Mouse (Mus musculus) limb, embryonic 12.5 days (tissue): Measurements from ENCODE around the gene Gpld1. TPM values are rescaled to one million over a fixed set of nuclear protein-coding genes. Genes with fewer than 3 reads are reported as not detected.

ENCODE experiments used
- ATAC-seq: fragments of 200-750 bp; cut with Nextera tagmentation; 2 replicates; pipeline ENCODE4 v1.8.0; 2017; ENCODE audit warnings: low read depth, moderate TSS enrichment; ENCODE audit not compliant: insufficient number of reproducible peaks, insufficient read depth, low FRiP score, low TSS enrichment
- H3K27ac ChIP-seq: fragments of 300-500 bp; sonication (generic); 2 replicates; pipeline ENCODE4 v1.5.1; 2016; ENCODE audit warnings: mild to moderate bottlenecking, moderate library complexity
- H3K27me3 ChIP-seq: fragments of 300-500 bp; sonication (generic); 2 replicates; pipeline ENCODE4 v1.6.1; 2016; ENCODE audit warnings: mild to moderate bottlenecking, moderate library complexity
- H3K36me3 ChIP-seq: fragments of 300-500 bp; sonication (generic); 2 replicates; pipeline ENCODE4 v1.6.1; 2016; ENCODE audit warnings: mild to moderate bottlenecking, moderate library complexity
- H3K4me1 ChIP-seq: fragments of 300-500 bp; sonication (generic); replicated peaks from 2 replicates; pipeline ENCODE4 v1.6.1; 2016
- H3K4me2 ChIP-seq: fragments of 300-500 bp; sonication (generic); 2 replicates; pipeline ENCODE4 v1.6.1; 2016; ENCODE audit warnings: mild to moderate bottlenecking, moderate library complexity
- H3K4me3 ChIP-seq: fragments of 300-500 bp; sonication (generic); replicated peaks from 2 replicates; pipeline ENCODE4 v1.5.1; 2016; ENCODE audit warnings: mild to moderate bottlenecking
- H3K9ac ChIP-seq: fragments of 300-500 bp; sonication (generic); replicated peaks from 2 replicates; pipeline ENCODE4 v1.6.1; 2016; ENCODE audit warnings: mild to moderate bottlenecking, moderate library complexity
- H3K9me3 ChIP-seq: fragments of 300-500 bp; sonication (generic); 2 replicates; pipeline ENCODE4 v1.6.1; 2016; ENCODE audit warnings: mild to moderate bottlenecking, moderate library complexity
- WGBS: fragments of 180-500 bp; shearing (Covaris S2); methylation state at CpG from one replicate; pipeline ENCODE4 v1.1.7; 2016; 5-methylcytosine and 5-hydroxymethylcytosine counted together
- polyA plus RNA-seq: library from polyadenylated mRNA; unstranded; fragments of >200 nt; fragmentation: Nextera tagmentation; extraction: Ambion mirVana; gene quantifications from 2 replicates; pipeline ENCODE4 v1.2.1, GENCODE M21; 2016

Gpld1 gene
- polyA plus RNA-seq, 1 experiment from 2014 or later = 0.40 TPM

DNA sequence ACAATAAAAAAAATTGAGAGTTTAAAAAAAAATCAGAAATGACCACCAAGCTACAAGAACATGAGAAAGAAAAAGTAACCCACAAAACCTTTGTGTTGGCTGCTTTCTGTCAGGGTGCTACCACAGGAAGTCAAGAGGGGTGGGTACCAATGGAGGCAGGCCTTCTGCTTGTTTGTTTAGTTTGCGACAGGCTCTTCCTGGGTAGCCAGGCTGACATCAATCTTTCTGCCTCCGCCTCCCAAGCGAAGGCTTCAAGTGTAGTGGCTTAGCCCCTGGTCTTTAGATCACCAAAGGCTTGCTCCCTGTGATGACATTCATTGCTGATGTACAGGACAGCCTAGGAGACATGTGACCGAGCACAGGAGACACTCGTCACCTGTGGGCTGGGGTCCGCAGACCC is 21.7 kb upstream of the Gpld1 start:
- Histone ChIP-seq H3K4me1 (no peaks in the 10 kb centered on the region), H3K27me3 (no peaks in the 10 kb centered on the region), H3K4me3 (no peak overlapping the region), H3K9ac (no peak overlapping the region), H3K27ac (no peak overlapping the region), H3K36me3 (peaks cover 47% of the 10 kb centered on the region), H3K9me3 (no peaks in the 10 kb centered on the region), H3K4me2 (no peak overlapping the region)
- ATAC-seq = no peak
- 76% methylated on average over 6 of the region's 6 CpGs for WGBS

DNA sequence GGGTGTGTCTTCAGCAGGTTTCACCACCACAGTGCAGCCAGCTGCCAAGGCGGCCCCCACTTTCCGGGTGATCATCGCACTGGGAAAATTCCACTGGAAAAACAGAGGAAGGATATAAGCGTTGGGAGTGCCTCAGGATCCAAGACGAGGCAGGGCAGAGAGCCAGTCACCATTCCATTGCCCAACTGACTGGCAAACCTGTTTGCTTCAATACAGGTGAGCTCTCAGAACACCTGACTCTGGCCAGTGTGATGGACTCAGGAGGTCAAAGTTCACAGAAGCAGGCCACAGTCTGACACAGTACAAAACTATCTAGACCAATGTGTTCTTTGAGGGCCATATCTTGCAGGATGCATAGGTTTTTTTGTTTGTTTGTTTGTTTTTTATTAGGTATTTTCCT is 19.0 kb upstream of the Gpld1 start:
- Histone ChIP-seq H3K36me3 (peaks cover 30% of the 10 kb centered on the region), H3K4me3 (no peak overlapping the region), H3K9me3 (no peaks in the 10 kb centered on the region), H3K27me3 (no peaks in the 10 kb centered on the region), H3K4me1 (no peaks in the 10 kb centered on the region), H3K4me2 (no peak overlapping the region), H3K27ac (no peak overlapping the region), H3K9ac (no peak overlapping the region)
- ATAC-seq = no peak
- WGBS = 96% methylated on average over 5 of the region's 5 CpGs

DNA sequence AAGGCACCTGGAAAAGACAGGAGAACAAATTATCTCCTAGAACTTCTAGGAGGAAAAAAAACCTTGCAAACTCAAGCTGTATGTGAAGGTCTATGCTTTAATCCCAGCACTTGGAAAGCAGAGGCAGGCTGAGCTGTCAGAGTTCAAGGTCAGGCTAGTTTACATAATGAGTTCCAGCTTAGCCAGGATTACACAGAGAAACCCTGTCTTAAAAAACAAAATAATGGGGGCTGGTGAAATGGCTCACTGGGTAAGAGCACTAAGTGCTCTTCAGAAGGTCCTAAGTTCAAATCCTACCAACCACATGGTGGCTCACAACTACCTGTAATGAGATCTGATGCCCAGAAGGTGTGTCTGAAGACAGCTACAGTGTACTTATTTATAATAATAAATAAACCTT is 12.4 kb upstream of the Gpld1 start:
- H3K36me3 ChIP-seq = no peaks in the 10 kb centered on the region
- no peak for ATAC-seq
- H3K4me1 ChIP-seq = no peaks in the 10 kb centered on the region
- H3K4me3 ChIP-seq = no peak overlapping the region
- H3K27me3 ChIP-seq = no peaks in the 10 kb centered on the region
- H3K4me2 ChIP-seq = no peak overlapping the region
- no peak overlapping the region for H3K27ac ChIP-seq
- no peak overlapping the region for H3K9ac ChIP-seq
- no peaks in the 10 kb centered on the region for H3K9me3 ChIP-seq

DNA sequence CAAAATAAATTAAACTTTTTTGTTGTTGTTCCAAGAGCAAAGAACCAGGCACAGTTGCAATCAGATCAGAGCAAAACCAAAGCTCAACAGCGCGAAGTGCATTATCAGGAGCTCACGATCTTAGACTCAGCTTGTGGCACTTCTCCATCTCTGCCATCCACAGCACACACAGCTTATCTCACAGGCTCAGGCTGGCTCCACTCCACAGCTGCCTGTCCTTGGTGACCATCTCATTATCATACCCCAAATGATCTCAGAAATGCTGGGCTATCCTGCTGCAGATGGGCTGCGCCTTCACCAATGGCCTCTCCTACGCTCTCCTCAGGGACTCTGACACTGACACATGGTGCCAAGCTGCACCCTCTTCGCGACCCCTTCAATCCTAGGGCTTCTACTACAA is 9.8 kb upstream of the Gpld1 start:
- ATAC-seq = no peak
- Histone ChIP-seq H3K27ac (no peak overlapping the region), H3K4me3 (no peak overlapping the region), H3K4me2 (no peak overlapping the region), H3K36me3 (no peaks in the 10 kb centered on the region), H3K27me3 (peaks cover 3% of the 10 kb centered on the region; the same call in 1 of the 2 replicates), H3K9ac (0 out of 2 replicates have a peak overlapping the region, but pooled peaks have one; percentile 18), H3K9me3 (no peaks in the 10 kb centered on the region), H3K4me1 (peaks cover 7% of the 10 kb centered on the region)
- WGBS = 90% methylated on average over 7 of the region's 7 CpGs

DNA sequence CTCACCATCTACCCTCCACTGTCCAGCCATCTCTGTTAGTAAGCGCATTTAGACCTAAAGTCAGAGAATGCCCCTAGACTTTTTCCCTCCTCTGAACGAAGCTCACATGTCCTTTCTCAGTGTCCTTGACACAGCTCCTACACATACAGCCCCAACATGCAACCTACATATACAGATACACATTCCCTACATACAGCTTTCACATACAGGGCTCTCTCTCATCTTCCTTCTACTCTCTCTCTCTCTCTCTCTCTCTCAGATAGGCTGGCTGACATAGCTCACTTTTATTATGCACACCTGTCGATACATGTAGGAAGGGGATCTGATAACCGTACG is 6.2 kb upstream of the Gpld1 start:
- ATAC-seq = no peak
- Histone ChIP-seq H3K4me2 (peak overlapping the region; percentile 80), H3K27ac (no peak overlapping the region), H3K4me3 (peak overlapping the region; percentile 92), H3K36me3 (no peaks in the 10 kb centered on the region), H3K9me3 (no peaks in the 10 kb centered on the region), H3K27me3 (peaks cover 3% of the 10 kb centered on the region; the same call in 1 of the 2 replicates), H3K9ac (no peak overlapping the region), H3K4me1 (peaks cover 12% of the 10 kb centered on the region)
- 58% methylated on average over 5 of the region's 5 CpGs for WGBS

DNA sequence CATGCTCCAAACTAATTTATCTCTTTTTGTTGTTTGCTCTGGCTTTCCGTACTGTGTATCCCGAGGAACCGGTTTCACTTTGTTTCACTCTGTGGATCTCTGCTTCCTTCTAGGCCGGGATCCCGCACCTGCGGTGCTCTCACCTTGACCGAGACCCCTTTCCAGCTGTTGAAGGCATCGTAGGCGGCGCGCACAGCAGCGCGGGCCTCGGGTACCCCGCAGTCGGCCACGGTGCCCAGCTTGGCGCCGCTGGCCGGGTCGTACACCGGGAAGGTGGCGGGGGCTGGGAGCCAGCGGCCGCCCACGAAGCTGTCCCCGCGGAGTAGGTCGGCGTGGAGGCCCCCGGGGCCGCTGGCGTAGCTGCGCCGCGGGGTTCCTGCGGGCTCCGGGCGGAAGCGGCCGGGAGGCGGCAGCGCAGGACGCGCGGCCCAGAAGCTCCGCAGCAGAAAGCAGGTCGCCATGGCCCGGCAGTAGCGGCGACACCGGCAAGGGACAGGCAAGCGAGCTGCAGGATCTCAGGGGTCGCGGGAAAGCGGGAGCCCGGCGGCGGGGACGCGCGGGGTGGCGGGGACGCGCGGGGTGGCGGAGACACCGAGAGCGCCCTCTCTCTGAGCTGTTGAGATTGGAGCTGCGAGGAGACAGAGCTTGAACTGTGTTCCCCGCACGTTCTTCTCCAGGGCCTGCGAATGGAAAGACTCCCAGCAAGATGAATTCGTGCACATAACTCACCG is 5.7 kb upstream of the Gpld1 start, which contains the start of gene Aldh5a1:
Gene Aldh5a1, minus strand, starts transcription at position 554 of the 731 bp plus-strand sequence.
- H3K4me2 ChIP-seq = peak within 1 kb of the TSS; percentile 80
- H3K9me3 ChIP-seq = no peaks in the 10 kb centered on the region
- H3K27ac ChIP-seq = peak within 1 kb of the TSS; percentile 73
- peak within 1 kb of the TSS; percentile 91 for H3K9ac ChIP-seq
- WGBS = under 1% methylated on average over 72 of the region's 75 CpGs
- H3K36me3 ChIP-seq = no peaks in the 10 kb centered on the region
- H3K27me3 ChIP-seq = peaks cover 3% of the 10 kb centered on the region; the same call in 1 of the 2 replicates
- peaks cover 12% of the 10 kb centered on the region for H3K4me1 ChIP-seq
- H3K4me3 ChIP-seq = peak within 1 kb of the TSS; percentile 92
- peak; percentile 83 for ATAC-seq

DNA sequence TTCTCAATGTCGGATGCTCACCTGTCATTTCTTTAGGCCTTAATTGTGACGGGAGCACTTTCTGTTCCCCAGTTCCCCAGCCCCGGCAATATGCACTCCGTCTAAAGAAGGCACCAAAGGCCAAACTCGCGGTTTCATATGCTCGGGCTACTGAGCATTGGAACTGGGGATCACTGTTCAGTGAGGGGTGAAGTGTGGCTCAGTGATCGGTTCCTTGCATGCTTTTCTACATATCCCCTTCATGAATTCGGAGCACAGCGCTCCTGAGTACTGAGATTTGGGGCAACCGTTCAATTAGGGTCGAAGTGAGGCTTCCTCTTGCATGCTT is 5.1 kb upstream of the Gpld1 start:
- peak overlapping the region; percentile 92 for H3K4me3 ChIP-seq
- peak; percentile 52; the same call in 1 of the 2 replicates for ATAC-seq
- H3K9ac ChIP-seq = peak overlapping the region; percentile 91; the same call in 1 of the 2 replicates
- WGBS = 18% methylated on average over 12 of the region's 12 CpGs
- no peaks in the 10 kb centered on the region for H3K36me3 ChIP-seq
- no peaks in the 10 kb centered on the region for H3K9me3 ChIP-seq
- H3K27me3 ChIP-seq = peaks cover 3% of the 10 kb centered on the region; the same call in 1 of the 2 replicates
- H3K27ac ChIP-seq = no peak overlapping the region
- peaks cover 12% of the 10 kb centered on the region for H3K4me1 ChIP-seq
- peak overlapping the region; percentile 80 for H3K4me2 ChIP-seq

DNA sequence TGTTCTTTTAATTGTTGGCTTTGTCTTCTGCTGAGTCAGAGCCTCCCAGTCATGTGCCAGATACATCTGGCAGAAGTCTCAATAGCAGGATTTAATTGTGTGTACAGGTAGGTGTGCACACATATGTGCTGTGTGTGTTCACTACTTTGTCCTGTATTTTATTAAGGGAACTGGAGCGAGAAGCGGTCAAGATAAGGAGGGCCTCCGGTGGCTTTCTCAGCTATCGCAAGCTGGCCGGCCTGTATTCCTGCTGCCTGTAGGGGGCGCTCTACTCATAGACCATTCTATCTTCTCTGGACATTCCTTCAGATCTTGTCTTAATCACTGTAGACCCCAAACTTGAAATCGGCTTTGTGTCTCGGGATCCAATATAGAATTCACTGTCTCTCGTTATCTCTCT is 4.3 kb upstream of the Gpld1 start:
- H3K36me3 ChIP-seq = no peaks in the 10 kb centered on the region
- H3K4me1 ChIP-seq = peaks cover 12% of the 10 kb centered on the region
- ATAC-seq = no peak
- H3K4me3 ChIP-seq = no peak overlapping the region
- WGBS = 32% methylated on average over 9 of the region's 9 CpGs
- H3K27ac ChIP-seq = no peak overlapping the region
- H3K9ac ChIP-seq = no peak overlapping the region
- H3K9me3 ChIP-seq = no peaks in the 10 kb centered on the region
- H3K4me2 ChIP-seq = no peak overlapping the region
- H3K27me3 ChIP-seq = peaks cover 3% of the 10 kb centered on the region; the same call in 1 of the 2 replicates

DNA sequence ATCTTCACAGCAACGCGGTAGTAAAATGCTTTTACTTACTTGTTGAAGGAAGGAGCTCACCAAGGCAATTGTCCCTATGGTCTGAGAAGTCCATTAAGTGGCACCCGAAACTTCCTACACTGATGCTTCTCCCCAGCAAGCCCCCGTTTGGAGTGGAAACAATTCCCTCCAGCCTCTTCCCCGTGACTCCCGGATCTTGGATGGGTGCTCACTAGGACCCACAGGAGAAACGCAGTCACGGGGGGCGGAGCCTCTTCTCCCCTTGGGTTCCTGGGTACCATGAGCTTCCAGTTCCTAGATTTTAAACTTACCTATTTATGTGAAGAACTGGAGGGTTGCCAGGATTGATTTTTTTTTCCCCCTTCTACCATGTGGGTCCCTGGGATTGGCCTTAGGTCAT is 3.5 kb upstream of the Gpld1 start:
- Histone ChIP-seq H3K27ac (no peak overlapping the region), H3K4me2 (no peak overlapping the region), H3K4me1 (peaks cover 12% of the 10 kb centered on the region), H3K36me3 (no peaks in the 10 kb centered on the region), H3K4me3 (no peak overlapping the region), H3K9ac (no peak overlapping the region), H3K9me3 (no peaks in the 10 kb centered on the region), H3K27me3 (peaks cover 3% of the 10 kb centered on the region; the same call in 1 of the 2 replicates)
- WGBS = 86% methylated on average over 9 of the region's 9 CpGs
- no peak for ATAC-seq

DNA sequence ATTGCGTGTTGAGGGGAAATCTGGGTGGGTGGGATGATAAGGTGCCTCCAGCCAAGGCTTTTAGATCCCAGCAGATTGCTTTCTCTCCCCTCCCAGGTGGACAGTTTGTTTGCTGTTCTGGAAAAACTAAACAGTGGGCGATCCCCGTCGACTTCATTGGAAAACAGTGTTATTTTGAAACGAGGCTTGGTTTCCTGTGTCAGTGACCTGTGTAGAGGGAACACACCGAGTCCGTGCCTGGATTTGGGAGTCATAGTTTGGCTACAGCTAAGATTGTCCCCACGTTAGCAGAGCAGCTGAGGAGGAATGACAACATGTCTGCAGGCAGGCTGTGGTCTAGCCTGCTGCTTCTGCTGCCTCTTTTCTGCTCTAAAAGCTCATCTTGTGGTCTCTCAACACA is 351 bp downstream of the Gpld1 start:
- H3K9me3 ChIP-seq = no peaks in the 10 kb centered on the region
- ATAC-seq = no peak
- H3K4me3 ChIP-seq = no peak overlapping the region
- 81% methylated on average over 8 of the region's 8 CpGs for WGBS
- H3K27me3 ChIP-seq = no peaks in the 10 kb centered on the region; the same call in 1 of the 2 replicates
- H3K27ac ChIP-seq = no peak overlapping the region
- no peak overlapping the region for H3K9ac ChIP-seq
- H3K4me2 ChIP-seq = no peak overlapping the region
- H3K4me1 ChIP-seq = peaks cover 3% of the 10 kb centered on the region; the same call in 1 of the 2 replicates
- no peaks in the 10 kb centered on the region for H3K36me3 ChIP-seq

DNA sequence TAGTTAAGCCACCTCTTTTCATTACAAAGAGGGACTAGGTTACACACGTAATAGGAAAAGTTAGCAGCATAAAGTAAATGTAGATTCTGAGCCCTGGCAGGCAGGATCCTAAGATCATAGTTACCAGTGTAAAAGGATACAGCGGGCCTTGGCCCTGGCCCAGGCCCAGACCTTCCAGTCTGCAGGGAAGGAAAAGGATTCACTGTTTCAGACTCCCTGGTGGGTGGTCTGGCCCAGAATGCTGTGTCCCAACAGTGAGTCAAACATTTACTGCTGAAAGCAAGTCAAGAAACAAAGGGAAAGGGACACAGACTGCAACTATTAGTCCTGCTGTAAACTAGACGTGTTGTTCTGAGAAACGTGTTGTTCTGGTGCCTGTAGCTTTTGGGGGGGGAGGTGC is 2.6 kb downstream of the Gpld1 start:
- Histone ChIP-seq H3K9me3 (no peaks in the 10 kb centered on the region), H3K4me2 (no peak overlapping the region), H3K4me1 (no peaks in the 10 kb centered on the region; the same call in 1 of the 2 replicates), H3K9ac (no peak overlapping the region), H3K27me3 (no peaks in the 10 kb centered on the region), H3K4me3 (no peak overlapping the region), H3K27ac (0 out of 2 replicates have a peak overlapping the region, but pooled peaks have one; percentile 9), H3K36me3 (no peaks in the 10 kb centered on the region)
- no peak for ATAC-seq
- WGBS = 30% methylated on average over 4 of the region's 4 CpGs

DNA sequence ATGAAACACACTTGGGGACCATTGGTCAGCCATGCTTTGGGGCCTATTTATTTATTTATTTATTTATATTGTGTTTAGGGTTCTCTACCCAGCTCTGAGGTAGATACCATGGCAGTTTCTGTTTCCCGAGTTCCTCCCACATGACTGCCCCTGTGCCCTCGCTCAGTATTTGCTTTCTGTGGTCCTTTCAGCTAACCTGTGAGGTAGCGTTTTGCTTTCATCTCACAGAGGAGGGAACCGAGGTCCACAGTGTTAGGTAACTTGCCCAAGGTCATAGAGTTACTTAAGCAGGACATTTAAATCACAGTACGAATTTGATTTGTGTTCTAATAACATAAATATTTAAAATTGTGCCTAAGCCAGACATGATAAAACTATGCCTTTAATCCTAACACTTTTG is 4.2 kb downstream of the Gpld1 start:
- ATAC-seq = no peak
- no peaks in the 10 kb centered on the region for H3K27me3 ChIP-seq
- 88% methylated on average over 5 of the region's 5 CpGs for WGBS

More for the DNA sequence above, 4.2 kb downstream of the Gpld1 start:
- Histone ChIP-seq H3K4me3 (no peak overlapping the region), H3K36me3 (no peaks in the 10 kb centered on the region), H3K9me3 (no peaks in the 10 kb centered on the region), H3K4me2 (no peak overlapping the region), H3K27ac (no peak overlapping the region), H3K4me1 (no peaks in the 10 kb centered on the region; the same call in 1 of the 2 replicates), H3K9ac (no peak overlapping the region)
